Mouse (Mus musculus) liver, adult 2 months (tissue): ENCODE measurements at regions not wholly inside any gene's neighbourhood (a gene's known extent, or its start where the extent isn't known, plus 50 kb on each side); places are given as distances from the start of the nearest gene placed in this dataset.

Experiments used
- DNase-seq: peaks from one replicate; pipeline ENCODE4 v3.0.0-alpha.2; 2011; ENCODE audit warnings: low read depth, low spot score; ENCODE audit errors: extremely low read depth
- H3K27ac ChIP-seq: fragments of 200-500 bp; replicated peaks from 2 replicates; pipeline ENCODE4 v1.5.1; 2012; ENCODE audit warnings: low read depth, mild to moderate bottlenecking, control low read depth, inconsistent platforms, low read length; ENCODE audit not compliant: insufficient read depth
- H3K27me3 ChIP-seq: fragments of 200-500 bp; 2 replicates; pipeline ENCODE4 v1.6.1; 2012; ENCODE audit warnings: mild to moderate bottlenecking, moderate library complexity, low read length, inconsistent platforms; ENCODE audit not compliant: control insufficient read depth, insufficient read depth
- H3K36me3 ChIP-seq: fragments of 200-500 bp; 2 replicates; pipeline ENCODE4 v1.6.1; 2012; ENCODE audit warnings: low read length, inconsistent platforms; ENCODE audit not compliant: control insufficient read depth, insufficient read depth
- H3K4me1 ChIP-seq: fragments of 200-500 bp; 2 replicates; pipeline ENCODE4 v1.6.1; 2011; ENCODE audit warnings: low read length; ENCODE audit not compliant: control insufficient read depth, insufficient read depth
- H3K4me3 ChIP-seq: fragments of 200-500 bp; 2 replicates; pipeline ENCODE4 v1.5.1; 2011; ENCODE audit warnings: low read depth, mild to moderate bottlenecking, control low read depth, low read length, moderate library complexity; ENCODE audit not compliant: insufficient read depth
- H3K79me2 ChIP-seq: fragments of 200-500 bp; 2 replicates; pipeline ENCODE4 v1.6.1; 2012; ENCODE audit warnings: inconsistent platforms, mild to moderate bottlenecking, low read length, moderate library complexity; ENCODE audit not compliant: control insufficient read depth, insufficient read depth
- H3K9ac ChIP-seq: fragments of 200-500 bp; 2 replicates; pipeline ENCODE4 v1.6.1; 2012; ENCODE audit warnings: low read depth, mild to moderate bottlenecking, control low read depth, inconsistent platforms, low read length
- CTCF ChIP-seq: fragments of 200-500 bp; IDR thresholded peaks from 2 replicates; pipeline ENCODE4 v1.5.1; 2011; ENCODE audit warnings: low read depth, low read length, control low read depth
- POLR2A ChIP-seq: fragments of 200-500 bp; IDR thresholded peaks from 2 replicates; pipeline ENCODE4 v1.6.1; 2011; ENCODE audit warnings: low read length, control low read depth; ENCODE audit not compliant: insufficient read depth; ENCODE audit errors: extremely low read depth
- WGBS: fragments of 180-500 bp; shearing (Covaris S2); methylation state at CpG from one replicate; pipeline ENCODE4 v1.1.7; 2018; 5-methylcytosine and 5-hydroxymethylcytosine counted together

DNA sequence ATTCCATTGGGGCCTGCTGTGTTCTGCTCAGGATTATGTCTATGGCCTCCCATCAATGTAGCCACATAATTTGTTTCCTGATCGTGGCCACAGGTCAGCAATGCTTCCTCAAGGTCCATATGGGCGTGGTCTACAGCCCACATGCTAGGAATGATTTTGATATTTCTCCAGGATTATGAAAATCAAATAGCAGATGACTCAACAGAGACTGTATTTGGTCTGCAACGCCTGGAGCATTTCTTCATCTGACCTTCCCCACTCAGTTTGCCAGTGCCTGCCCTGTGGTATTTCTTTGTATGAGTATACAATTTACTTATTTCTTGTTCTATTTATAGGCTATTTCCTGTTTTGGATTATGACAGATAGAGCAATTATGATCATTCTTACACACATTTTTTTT is 145.7 kb downstream of the Gm11077 start:
- Histone ChIP-seq H3K4me1 (no peaks in the 10 kb centered on the region; the same call in 1 of the 2 replicates), H3K4me3 (no peak overlapping the region), H3K9ac (no peak overlapping the region), H3K36me3 (no peaks in the 10 kb centered on the region), H3K27me3 (no peaks in the 10 kb centered on the region), H3K27ac (no peak overlapping the region), H3K79me2 (no peaks in the 10 kb centered on the region)
- DNase-seq, result peak; percentile 43
- 19% methylated on average over 3 of the region's 3 CpGs for WGBS
- TF ChIP-seq POLR2A (no peak), CTCF (no peak)

DNA sequence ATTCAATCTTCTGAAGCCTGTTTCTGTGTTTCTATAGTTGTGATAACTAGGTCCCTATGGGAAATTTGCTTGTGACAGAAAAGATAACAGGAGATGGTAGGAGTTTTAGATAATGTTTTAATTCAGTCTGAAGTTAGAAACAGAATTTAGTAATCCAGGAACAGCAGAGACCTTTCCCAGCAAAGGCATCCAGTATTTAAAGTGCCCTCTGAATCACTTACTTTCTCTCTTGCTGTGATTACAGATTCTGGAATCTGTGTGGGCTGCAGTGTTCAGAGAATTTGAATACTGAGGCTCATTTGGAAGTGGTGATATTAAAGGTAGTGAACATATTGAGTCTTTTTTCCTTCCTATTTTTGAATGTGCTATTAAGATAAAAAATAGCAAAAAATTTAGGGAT is 154.6 kb downstream of the Gm11077 start:
- H3K4me3 ChIP-seq, result no peak overlapping the region
- no peaks in the 10 kb centered on the region for H3K4me1 ChIP-seq
- H3K36me3 ChIP-seq, result no peaks in the 10 kb centered on the region
- H3K27ac ChIP-seq, result no peak overlapping the region
- H3K79me2 ChIP-seq, result no peaks in the 10 kb centered on the region
- H3K27me3 ChIP-seq, result no peaks in the 10 kb centered on the region
- DNase-seq, result no peak
- H3K9ac ChIP-seq, result no peak overlapping the region
- no peak for TF ChIP-seq POLR2A
- TF ChIP-seq CTCF, result no peak

DNA sequence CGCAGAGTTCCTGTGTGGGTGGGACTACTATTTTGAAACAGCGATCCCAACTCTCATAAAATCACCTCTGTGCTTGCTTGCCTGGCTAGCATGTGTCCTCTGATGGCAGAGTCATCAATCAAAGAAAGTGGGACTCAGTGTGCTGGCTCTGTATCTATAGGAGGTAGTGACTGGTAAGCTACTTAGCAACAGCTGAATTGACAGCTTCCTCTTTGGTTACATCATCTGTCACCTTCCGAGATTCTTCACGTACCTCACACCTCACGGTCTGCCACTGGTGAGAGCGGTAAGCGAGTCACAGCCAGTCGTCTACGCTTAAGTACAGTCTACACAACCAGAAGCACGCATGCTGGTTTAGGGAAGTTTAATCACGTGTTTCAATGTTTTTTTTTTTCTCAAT is 159.5 kb downstream of the Gm11077 start:
- Histone ChIP-seq H3K27me3 (no peaks in the 10 kb centered on the region), H3K36me3 (no peaks in the 10 kb centered on the region), H3K4me3 (no peak overlapping the region), H3K4me1 (no peaks in the 10 kb centered on the region), H3K79me2 (no peaks in the 10 kb centered on the region), H3K9ac (no peak overlapping the region), H3K27ac (peak overlapping the region; percentile 32; the same call in 1 of the 2 replicates)
- TF ChIP-seq CTCF (no peak), POLR2A (no peak)
- 47% methylated on average over 11 of the region's 11 CpGs for WGBS
- DNase-seq, result no peak

DNA sequence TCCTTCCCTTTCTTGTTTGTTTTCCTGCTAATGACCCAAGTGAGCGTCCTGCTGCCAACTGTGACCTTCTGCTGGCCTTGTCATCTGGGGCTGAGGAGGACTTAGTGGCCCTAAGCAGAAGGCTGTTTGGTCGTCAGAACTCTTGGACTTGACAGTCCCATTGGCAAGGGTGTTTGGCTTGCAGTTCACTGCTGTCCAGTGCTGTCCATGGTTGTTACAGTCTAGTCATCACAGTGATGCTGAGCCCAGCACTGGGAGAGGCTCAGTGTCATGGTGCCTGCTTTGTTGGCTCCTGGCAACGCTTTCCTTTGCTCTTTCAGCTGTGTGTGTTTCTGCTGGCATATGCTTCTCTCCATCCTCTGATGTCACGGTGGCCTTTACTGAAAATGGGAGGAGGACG is 161.0 kb downstream of the Gm11077 start:
- no peak for TF ChIP-seq POLR2A
- TF ChIP-seq CTCF, result no peak
- Histone ChIP-seq H3K36me3 (no peaks in the 10 kb centered on the region), H3K4me3 (no peak overlapping the region), H3K9ac (no peak overlapping the region), H3K4me1 (no peaks in the 10 kb centered on the region), H3K79me2 (no peaks in the 10 kb centered on the region), H3K27me3 (no peaks in the 10 kb centered on the region), H3K27ac (no peak overlapping the region)
- no peak for DNase-seq
- 66% methylated on average over 5 of the region's 5 CpGs for WGBS

DNA sequence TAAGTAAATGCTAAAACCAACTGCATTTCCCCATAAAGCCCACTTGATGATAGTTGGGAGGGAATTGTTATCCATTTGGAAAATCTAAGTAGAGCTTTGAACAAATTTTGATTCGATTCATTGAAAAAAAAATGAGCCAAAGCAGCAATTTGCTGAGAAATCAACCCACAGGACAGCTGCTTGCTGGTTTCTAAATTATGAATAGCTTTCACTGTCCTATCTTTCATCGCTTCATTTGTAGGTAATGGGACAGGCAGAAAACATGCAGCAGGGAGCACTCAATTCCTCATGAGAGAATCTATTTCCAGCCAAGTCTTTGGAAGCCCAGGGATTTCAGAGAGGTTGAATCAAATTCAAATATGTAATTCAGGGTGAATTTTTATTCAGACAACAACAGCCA is 161.5 kb downstream of the Gm11077 start:
- Histone ChIP-seq H3K36me3 (no peaks in the 10 kb centered on the region), H3K4me3 (no peak overlapping the region), H3K4me1 (no peaks in the 10 kb centered on the region), H3K79me2 (no peaks in the 10 kb centered on the region), H3K27ac (no peak overlapping the region), H3K27me3 (no peaks in the 10 kb centered on the region), H3K9ac (no peak overlapping the region)
- 82% methylated on average over 2 of the region's 2 CpGs for WGBS
- DNase-seq, result no peak
- TF ChIP-seq POLR2A (no peak), CTCF (no peak)

DNA sequence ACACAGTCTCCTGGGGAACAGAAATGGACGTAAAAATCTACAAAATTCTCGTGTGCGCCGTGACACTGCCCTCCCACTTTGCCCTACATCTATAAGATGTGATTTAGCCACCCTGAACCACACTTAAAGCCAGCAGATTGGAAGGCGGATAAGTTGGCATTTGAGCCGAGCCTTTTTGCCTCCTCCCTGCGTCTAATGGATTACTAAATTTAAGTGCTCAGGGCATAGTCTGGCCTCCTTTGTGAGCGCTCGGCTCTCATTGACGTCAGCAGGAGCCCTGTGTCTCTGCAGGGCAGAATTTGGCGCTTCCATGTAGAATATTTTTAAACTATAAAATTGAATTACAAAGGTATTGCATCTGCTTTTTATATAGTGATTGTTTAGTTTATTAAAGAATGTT is 165.4 kb downstream of the Gm11077 start:
- no peaks in the 10 kb centered on the region for H3K27me3 ChIP-seq
- no peak for DNase-seq
- no peaks in the 10 kb centered on the region for H3K36me3 ChIP-seq
- H3K4me3 ChIP-seq, result no peak overlapping the region
- H3K4me1 ChIP-seq, result no peaks in the 10 kb centered on the region
- 82% methylated on average over 11 of the region's 11 CpGs for WGBS
- TF ChIP-seq POLR2A, result no peak
- TF ChIP-seq CTCF, result no peak
- no peak overlapping the region for H3K27ac ChIP-seq
- H3K9ac ChIP-seq, result no peak overlapping the region
- H3K79me2 ChIP-seq, result no peaks in the 10 kb centered on the region
